Mouse (Mus musculus) CH12F3 (cell line): Measurements from ENCODE around the gene Tmem233.

Source experiments
- in situ Hi-C: fragments of 300-500 bp; cut with MboI; formaldehyde crosslinking; loops from 2 replicates; pipeline ENCODE4 v1.14.3; 2020; ENCODE audit warnings: low sequenced_read_pairs

The Tmem233 gene

DNA sequence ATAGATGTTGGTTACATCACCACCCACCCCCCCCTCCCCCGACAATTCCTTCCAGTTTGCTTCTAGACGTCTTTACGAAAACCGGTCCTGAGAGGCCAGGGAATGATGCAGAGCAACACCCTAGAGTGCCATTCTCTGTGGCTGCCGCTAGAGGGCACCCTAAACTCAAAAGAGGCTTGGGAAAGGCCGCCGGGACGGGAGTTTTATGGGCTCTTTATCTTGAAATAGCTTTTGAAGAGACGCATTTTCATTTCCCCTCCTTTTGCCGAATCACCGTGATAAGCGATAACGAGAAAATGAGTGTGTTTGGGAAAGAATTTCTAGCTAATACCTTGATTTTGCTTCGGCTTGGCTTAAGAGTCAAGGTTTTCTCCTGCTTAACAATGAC is 51.9 kb downstream of the Tmem233 start:
- in situ Hi-C loops = loop anchor here (25.0 kb wide), 1 partner anchor 1031 kb away; no protein-coding TSS in a partner anchor

DNA sequence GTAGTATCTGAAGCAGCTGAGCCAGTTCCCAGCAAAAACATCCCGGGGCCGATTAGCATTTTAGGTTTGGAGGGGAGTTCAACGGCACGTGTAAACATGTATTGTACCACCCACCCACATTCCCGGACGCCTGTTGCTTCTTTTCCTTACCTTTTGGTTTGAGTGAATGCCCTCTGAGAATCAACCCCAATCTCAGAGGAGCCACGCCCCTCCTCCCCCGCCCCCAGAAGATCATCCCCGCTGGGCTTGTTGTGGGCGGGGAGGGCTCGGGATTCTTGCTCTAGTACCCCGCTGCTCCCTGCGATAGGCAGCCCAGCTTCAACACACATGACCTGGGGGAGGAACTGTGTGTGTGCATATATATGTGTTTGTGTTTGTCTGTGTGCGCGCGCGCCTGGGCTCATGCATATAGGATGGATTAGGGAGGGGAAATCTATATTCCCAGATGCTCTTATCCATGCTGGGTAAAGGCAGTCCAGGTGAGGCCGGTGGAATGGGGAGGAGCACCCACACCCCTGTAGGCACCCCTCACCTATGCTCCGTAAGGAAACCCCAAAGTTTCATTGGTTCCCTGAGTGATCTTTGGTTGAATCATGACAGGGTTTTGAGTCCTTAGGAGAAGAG is 52.4 kb downstream of the Tmem233 start:
- in situ Hi-C loops = loop anchor here (25.0 kb wide), 1 partner anchor 1032 kb away; no protein-coding TSS in a partner anchor

DNA sequence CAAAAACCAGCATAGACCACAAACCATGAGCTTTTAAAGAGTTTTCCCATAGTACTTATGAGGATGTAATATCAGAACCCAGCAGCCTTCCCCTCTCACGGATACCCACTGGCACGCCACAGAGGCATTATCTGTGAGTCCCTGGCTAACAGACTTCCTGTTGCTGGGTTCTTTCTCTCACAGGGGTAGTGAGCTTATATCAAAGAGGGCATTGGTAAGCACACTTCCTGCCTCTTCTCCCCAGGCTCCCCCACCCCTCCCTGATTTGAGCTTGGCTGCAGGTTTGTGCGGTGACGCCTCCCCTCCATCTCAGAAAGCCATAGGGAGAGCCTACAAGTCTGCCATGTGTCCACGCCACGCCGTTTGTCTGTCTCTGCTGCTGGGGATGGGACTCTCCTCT is 54.0 kb downstream of the Tmem233 start:
- in situ Hi-C loops = loop anchor here (25.0 kb wide), 1 partner anchor 1033 kb away; no protein-coding TSS in a partner anchor

- in situ Hi-C loops = loop anchor here (25.0 kb wide), 1 partner anchor 1036 kb away; no protein-coding TSS in a partner anchor
These were observed 56.5 kb downstream of the Tmem233 start for GRCm38 (mm10) chr5:116026561-116026960.

DNA sequence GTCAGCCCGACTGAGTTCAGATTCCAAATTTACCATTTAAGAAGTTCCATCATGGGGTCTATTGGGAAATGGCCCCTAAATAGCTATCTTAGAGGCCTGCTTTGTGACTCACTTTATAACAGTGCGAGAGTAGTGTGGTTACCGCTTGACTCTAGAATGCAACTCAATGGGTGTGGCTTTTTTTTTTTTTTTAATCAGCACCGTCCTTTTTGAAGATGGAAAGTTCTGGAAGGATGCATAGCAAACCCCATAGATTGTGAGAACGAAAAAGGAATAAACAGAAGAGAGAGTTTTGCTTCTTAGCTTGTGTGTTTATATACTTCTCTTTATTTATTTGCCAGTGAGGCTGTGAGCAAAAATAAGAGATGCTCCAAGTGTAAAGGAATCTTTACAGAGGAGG is 56.9 kb downstream of the Tmem233 start:
- in situ Hi-C loops = loop anchor here (25.0 kb wide), 1 partner anchor 1036 kb away; no protein-coding TSS in a partner anchor

GRCm38 (mm10) chr5:116024327-116024739 is 58.7 kb downstream of the Tmem233 start, which contains the start of gene Prkab1:
Gene Prkab1, minus strand, starts transcription at chr5:116024508.
- in situ Hi-C loops = no loop called here

GRCm38 (mm10) chr5:116023821-116024284 is 59.2 kb downstream of the Tmem233 start:
- in situ Hi-C loops = no loop called here

- in situ Hi-C loops = no loop called here
These were observed 59.8 kb downstream of the Tmem233 start for GRCm38 (mm10) chr5:116023251-116023661.

DNA sequence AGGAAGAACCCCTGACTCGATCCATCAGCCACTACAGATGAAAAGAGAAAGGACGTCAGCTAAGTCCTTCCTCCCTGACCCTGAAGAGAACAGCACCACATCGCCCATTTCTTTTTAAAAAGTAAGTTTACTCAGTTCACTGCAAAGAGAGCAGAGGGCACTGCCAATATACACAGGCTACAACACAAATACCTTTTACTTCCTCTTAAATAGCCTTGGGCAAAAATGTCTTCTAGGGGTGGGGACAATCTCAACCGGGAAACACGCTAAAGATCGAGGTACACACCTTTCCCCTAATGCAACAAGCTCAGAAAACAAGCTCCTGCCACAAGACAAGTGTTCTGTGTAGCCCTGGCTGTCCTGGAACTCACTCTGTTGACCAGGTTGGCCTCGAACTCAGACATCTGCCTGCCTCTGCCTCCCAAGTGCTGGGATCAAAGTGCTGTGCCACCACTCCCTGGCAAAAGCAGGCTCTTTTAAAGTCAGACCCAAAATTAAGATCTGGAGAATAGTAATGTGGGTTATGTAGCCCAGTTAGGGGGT is 60.3 kb downstream of the Tmem233 start:
- in situ Hi-C loops = no loop called here

DNA sequence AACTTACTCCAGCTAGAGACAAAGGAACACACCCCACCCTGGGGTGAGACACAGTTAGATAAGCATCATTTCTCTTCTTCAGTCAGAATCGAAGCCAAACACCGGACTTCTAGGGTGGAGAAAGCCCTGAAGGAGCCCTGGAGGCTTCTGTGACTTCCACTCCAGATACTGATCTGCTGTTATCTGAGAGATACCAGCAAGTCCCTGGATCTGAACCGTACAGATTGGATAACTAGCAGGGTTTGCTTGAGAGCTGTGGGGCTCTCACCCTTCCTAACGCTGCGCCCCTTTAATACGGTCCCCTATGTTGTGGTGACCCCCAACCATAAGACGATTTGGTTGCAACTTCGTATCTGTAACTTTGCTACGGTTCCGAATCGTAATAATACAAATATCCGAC is 60.9 kb downstream of the Tmem233 start:
- in situ Hi-C loops = no loop called here

GRCm38 (mm10) chr5:116021552-116021951 is 61.5 kb downstream of the Tmem233 start:
- in situ Hi-C loops = no loop called here

DNA sequence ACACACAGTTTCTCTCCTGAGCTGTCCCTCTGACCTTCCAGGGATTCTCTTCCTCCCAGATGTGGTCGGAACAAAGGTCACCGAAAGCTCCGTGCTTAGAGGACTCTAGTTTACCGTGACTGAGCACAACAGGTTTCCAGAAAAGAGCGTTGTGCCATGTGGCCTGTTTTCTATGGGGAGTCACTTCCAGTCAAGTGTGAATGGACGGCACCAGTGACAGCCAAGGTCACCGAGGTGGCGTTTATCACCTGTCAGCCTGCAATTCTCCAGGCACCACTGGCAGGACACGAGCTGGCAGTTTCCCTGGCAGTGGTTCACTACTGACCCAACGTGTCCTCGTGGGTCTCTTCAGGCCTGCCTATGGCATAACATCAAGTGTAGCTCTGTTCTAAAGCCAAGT is 63.7 kb downstream of the Tmem233 start:
- in situ Hi-C loops = no loop called here

GRCm38 (mm10) chr5:116018784-116019183 is 64.3 kb downstream of the Tmem233 start:
- in situ Hi-C loops = no loop called here

DNA sequence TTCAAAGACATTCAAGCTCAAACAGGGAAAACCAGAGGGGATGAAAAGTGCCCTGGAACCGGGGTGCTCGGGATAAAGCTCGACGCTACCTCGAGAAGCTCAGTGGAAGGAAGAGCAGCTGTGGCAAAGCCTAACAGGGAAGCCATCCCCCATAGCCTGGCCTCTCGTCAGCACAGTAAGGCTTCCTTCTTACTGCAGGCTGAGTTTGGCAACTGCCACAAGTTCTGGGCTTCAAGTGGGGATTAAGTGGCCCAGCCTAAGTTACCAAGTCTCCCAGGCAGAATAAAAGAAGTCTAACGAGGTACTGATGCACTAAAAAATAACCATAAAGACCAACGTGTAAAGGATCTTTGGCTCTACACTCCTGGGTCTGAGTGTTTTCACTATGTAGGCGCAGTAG is 64.8 kb downstream of the Tmem233 start:
- in situ Hi-C loops = no loop called here

DNA sequence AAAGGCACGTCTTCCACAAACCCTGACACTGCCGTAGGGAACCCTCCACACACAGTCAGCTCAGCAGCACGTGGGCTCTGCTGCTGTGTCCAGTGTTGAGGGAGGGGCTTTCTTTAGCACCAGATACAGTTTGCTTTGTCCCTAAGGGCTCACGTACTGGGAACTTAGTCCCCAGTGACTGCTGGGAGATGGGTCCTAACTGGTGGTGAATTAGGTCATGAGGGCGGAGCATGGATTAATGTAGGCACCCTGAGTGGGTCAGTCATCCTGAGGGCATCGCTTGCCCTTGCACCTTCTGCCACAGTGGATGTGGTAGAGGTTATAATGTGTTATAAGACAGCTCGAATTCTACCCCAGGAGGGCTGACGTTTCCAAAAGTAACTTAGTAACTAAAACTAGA is 65.7 kb downstream of the Tmem233 start:
- in situ Hi-C loops = no loop called here

- in situ Hi-C loops = no loop called here
These were observed 66.5 kb downstream of the Tmem233 start for GRCm38 (mm10) chr5:116016542-116016941.

DNA sequence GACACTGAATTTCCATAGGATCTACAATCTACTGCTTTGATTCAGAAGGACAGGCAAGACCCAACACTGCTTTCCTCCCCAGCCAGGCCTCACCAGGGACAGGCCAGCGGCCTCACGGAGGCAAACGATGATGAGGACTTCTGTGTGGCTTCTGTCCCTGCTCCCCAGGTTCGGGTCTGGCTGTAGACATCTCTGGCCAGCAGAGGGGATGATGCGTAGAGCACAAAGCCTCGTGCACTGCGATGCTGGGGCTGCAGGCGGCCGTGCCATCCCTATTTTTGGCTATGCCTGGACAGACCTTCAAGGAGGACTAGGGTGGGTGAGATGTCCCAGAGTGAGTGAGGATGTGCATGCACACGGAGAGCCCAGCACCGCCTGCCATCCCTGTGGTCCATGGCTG is 68.8 kb downstream of the Tmem233 start:
- in situ Hi-C loops = no loop called here

GRCm38 (mm10) chr5:116013821-116014220 is 69.2 kb downstream of the Tmem233 start:
- in situ Hi-C loops = no loop called here

- in situ Hi-C loops = no loop called here
These were observed 70.5 kb downstream of the Tmem233 start for GRCm38 (mm10) chr5:116012503-116012902.

GRCm38 (mm10) chr5:116011700-116012099 is 71.3 kb downstream of the Tmem233 start:
- in situ Hi-C loops = no loop called here

- in situ Hi-C loops = no loop called here
These were observed 73.0 kb downstream of the Tmem233 start for GRCm38 (mm10) chr5:116009884-116010627.
